Mouse (Mus musculus): ENCODE results near the gene Os9.
"Not testable (repeated sequence)": the region's sequence is repeated elsewhere in the genome, so short reads cannot be mapped to it uniquely, and the experiment has no call there.

The Os9 gene

GRCm38 (mm10) chr10:127121066-127121477 is at the start of gene Os9:
Gene Os9 (minus strand): TSS chr10:127121131.
- peak; percentile 96 to 99 for DNase-seq (ENCODE audit: inconsistent age in 2 of 2, low spot score in 1 of 2)

- peak in 1 of 2 experiments; percentile 65 for DNase-seq (ENCODE audit: inconsistent age in 2 of 2, low spot score in 1 of 2)
These were observed 49.1 kb upstream of the Os9 start for GRCm38 (mm10) chr10:127170002-127170401.

- peak in 1 of 2 experiments; percentile 33 for DNase-seq (ENCODE audit: inconsistent age in 2 of 2, low spot score in 1 of 2)
These were observed 46.8 kb upstream of the Os9 start for GRCm38 (mm10) chr10:127167614-127168192.

GRCm38 (mm10) chr10:127166771-127167613 is 46.1 kb upstream of the Os9 start:
- DNase-seq (ENCODE audit: inconsistent age in 2 of 2, low spot score in 1 of 2), result peak in 1 of 2 experiments; percentile 26

- no peak for DNase-seq (ENCODE audit: inconsistent age in 2 of 2, low spot score in 1 of 2)
These were observed 45.4 kb upstream of the Os9 start for GRCm38 (mm10) chr10:127166404-127166715.

- peak in 1 of 2 experiments; percentile 78 for DNase-seq (ENCODE audit: inconsistent age in 2 of 2, low spot score in 1 of 2)
These were observed 44.9 kb upstream of the Os9 start for GRCm38 (mm10) chr10:127165654-127166403.

- DNase-seq (ENCODE audit: inconsistent age in 2 of 2, low spot score in 1 of 2), result peak in 1 of 2 experiments; percentile 87
These were observed 44.4 kb upstream of the Os9 start for GRCm38 (mm10) chr10:127165354-127165653.

DNA sequence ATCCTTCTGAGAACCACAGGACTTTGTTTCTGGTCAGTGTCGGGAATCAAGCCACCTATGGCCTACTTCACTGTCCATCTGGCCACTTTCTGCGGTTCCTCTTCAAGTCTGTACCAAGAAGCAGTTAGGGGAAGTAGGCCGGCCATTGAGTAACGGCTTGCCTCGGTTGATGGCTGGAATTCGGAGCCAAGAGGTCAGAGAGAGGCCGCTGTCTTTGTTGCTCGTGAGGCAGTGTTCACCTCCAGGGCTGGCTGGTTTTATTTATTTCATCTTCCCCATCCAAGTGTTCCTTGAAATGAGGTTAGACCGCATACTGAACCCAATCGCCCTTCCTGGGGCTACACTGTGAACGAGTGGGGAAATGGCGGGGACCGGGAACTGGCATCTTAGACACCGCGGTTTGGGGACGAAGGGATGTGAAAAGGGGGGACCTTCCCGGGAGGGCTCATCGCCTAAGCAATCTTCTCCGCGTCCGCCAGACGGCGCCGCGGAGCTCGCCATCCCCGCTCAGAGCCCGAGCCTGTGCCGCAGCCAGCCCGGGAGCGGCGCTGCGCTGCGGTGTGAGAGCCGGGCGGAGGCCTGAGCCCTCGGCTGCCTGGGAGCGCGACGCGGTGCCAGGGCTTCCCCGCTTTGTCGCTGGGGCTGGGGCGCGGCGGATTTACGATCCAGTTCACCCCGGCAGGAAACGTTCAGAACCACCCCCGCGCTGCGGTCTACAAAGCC is 43.9 kb upstream of the Os9 start, which contains the start of gene B4galnt1:
B4galnt1 (plus strand) TSS at position 595 of the 723 bp plus-strand sequence.
- peak; percentile 73 to 87 for DNase-seq (ENCODE audit: inconsistent age in 2 of 2, low spot score in 1 of 2)

DNA sequence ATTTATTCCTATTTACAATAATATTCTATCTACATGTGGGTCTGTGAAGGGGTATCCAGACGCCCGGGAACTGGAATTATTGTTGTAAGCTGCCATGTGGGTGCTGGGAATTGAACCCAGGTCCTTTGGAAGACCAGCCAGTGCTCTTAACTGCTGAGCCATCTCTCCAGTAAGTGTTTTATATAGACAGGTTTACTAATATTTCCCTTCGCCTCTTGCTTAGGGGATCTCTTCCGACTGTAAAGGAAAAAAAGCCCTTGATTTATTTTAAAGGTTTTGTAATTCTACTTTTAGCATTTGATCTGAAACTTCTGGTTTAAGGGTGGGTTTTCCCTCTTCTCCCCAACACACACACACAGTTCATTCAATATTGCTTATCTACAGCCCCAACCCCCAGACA is 43.3 kb upstream of the Os9 start:
- DNase-seq (ENCODE audit: inconsistent age in 2 of 2, low spot score in 1 of 2), result peak in 1 of 2 experiments; percentile 18

GRCm38 (mm10) chr10:127162771-127163261 is 41.9 kb upstream of the Os9 start:
- not testable (repeated sequence) for DNase-seq (ENCODE audit: inconsistent age in 2 of 2, low spot score in 1 of 2)

DNA sequence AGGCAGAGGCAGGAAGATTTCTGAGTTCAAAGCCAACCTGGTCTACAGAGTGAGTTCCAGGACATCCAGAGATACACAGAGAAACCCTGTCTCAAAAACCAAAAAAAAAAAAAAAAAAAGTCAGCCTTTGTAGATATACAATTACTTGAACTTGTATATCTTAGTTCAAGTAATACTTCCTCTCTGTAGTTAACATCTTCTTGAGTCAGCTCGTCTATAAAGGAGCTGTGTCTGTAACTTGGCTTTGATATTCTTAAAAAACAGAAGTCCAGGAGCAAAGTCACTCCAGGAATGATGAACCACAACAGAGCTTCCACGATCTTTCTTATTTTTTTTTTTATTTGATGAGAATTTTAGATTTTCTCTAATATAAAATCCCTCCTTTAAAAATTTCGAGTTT is 39.8 kb upstream of the Os9 start:
- no peak for DNase-seq (ENCODE audit: inconsistent age in 2 of 2, low spot score in 1 of 2)

- DNase-seq (ENCODE audit: inconsistent age in 2 of 2, low spot score in 1 of 2), result no peak
These were observed 39.1 kb upstream of the Os9 start for GRCm38 (mm10) chr10:127160081-127160480.

DNA sequence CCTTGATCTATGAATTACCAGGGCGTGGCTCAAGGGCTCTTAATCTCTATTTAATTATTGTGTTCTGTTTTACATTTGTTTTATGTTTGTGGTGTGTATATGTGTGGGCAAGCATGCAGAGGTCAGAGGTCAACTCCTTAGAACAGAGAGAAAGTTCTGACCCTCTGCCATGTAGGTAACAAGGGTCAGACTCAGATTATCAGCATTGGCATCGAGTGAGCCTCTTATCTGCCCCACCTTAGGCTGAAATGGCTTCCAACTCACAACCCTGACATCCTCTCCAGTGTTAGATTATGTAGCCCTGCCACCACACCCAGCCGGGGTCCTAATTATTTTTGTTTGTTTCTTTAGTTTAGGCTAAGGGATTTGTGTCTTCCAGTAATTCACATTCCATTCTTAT is 37.5 kb upstream of the Os9 start:
- DNase-seq (ENCODE audit: inconsistent age in 2 of 2, low spot score in 1 of 2), result no peak

DNA sequence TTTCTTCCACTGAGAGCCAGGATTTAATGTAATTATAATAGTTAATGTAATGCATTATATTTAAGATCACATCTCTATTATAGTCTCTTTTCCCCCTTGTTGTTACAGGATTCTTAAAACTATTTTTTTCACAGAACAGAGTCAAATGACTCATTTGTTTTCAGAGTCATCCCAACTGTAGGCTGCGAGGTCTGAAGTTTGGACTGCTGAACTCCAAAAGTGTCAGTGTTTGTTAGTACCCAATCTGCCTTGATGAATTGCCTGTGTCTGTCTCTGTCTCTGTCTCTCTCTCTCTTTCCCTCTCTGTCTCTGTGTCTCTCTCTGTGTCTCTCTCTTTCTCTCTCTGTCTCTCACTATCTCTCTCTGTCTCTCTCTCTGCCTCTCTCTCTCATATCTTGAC is 35.6 kb upstream of the Os9 start:
- no peak for DNase-seq (ENCODE audit: inconsistent age in 2 of 2, low spot score in 1 of 2)

DNA sequence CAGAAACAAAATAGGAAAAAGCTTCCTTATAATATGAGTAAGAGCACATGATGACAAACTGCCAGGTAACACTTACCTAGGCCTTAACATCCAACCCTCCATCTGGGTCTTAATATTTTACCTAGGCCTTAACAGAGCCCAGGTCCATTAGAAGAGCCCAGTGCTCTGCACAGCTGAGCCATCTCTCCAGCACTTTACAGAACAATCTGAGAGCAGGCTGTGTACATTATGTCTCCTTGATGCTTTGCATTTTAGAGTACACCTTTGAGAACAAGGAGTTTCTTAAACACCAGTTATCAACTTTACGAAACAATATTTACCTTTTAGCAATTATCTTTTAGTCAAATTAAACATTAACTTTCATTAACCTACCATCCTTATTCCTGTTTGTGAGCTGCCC is 35.2 kb upstream of the Os9 start:
- DNase-seq (ENCODE audit: inconsistent age in 2 of 2, low spot score in 1 of 2), result no peak

GRCm38 (mm10) chr10:127154652-127155051 is 33.7 kb upstream of the Os9 start:
- DNase-seq (ENCODE audit: inconsistent age in 2 of 2, low spot score in 1 of 2), result no peak

GRCm38 (mm10) chr10:127154241-127154640 is 33.3 kb upstream of the Os9 start:
- DNase-seq (ENCODE audit: inconsistent age in 2 of 2, low spot score in 1 of 2), result no peak

- no peak for DNase-seq (ENCODE audit: inconsistent age in 2 of 2, low spot score in 1 of 2)
These were observed 32.4 kb upstream of the Os9 start for GRCm38 (mm10) chr10:127153323-127153722.

DNA sequence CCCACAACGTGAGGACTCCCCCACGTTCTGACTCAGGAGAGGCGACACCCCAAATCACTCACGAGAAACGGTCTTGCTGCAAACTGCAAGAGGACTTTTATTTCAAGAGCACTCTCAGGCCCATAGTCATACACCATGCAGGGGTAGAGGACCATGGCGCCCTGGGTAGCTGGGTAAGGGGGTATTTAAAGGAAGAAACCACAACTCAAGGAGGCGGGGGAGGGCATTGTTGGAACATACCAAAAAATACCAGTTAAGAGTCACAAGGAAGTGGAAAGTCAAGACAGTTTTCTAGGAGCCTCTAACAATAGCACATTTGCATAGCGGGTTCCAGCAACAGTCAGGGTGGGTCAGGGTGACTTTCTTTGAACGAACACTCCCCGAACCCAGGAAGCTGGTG is 31.6 kb upstream of the Os9 start:
- not testable (repeated sequence) for DNase-seq (ENCODE audit: inconsistent age in 2 of 2, low spot score in 1 of 2)

- not testable (repeated sequence) for DNase-seq (ENCODE audit: inconsistent age in 2 of 2, low spot score in 1 of 2)
These were observed 30.3 kb upstream of the Os9 start for GRCm38 (mm10) chr10:127151233-127151632.

DNA sequence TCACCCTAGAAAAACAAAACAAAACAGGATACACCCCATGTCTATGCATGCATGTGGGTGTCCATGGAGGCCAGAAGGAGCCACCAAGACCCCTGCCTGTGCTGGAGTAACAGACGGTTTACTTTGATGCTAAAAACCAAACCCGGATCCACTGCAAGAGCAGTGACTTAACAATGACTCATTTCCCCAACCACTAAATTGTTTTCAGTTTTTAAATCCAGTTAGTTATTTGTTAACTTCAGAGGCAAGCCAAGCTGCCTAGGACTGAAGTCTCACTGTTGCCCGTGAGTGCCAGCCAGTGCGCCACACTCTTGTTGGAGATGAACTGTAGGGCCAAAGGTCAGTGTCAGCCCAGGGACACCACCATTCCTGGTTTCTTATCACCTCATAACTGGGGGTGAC is 29.5 kb upstream of the Os9 start:
- DNase-seq (ENCODE audit: inconsistent age in 2 of 2, low spot score in 1 of 2), result peak in 1 of 2 experiments; percentile 34

Data from adrenal gland, adult (tissue).